Mouse (Mus musculus): ENCODE measurements around the gene Cpm. TPM values are rescaled to one million over a fixed set of nuclear protein-coding genes. Genes with fewer than 3 reads are reported as not detected.

Gene Cpm
- polyA plus RNA-seq, 1 experiment from 2014 or later: 50.7 TPM

DNA sequence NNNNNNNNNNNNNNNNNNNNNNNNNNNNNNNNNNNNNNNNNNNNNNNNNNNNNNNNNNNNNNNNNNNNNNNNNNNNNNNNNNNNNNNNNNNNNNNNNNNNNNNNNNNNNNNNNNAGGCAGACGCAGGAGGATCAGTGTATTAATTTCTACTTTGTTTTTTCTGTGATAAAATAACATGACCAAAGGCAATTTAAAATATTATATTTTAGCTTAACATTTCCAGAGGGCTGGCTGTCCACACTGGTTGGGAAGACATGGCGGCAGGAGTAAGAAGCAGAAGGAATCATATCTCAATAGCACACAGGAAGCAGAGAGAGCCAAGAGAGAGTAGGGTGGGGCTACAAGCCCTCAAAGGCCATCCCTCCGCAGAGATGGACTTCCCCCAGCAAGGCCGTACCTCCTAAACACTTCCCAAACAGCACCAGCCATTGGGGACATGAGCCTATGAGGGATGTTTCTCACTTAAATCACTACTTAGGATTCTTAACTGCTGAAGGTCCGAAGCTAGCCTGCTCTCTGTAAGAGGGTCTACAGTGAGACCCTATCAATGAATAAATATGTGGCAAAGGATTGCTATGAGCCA is 94.9 kb downstream of the Cpm start:
- ATAC-seq: no peak
- 74% methylated on average over 5 of the region's 5 CpGs for WGBS
- Histone ChIP-seq H3K36me3 (no peaks in the 10 kb centered on the region), H3K4me3 (replicated peaks) (no peak overlapping the region), H3K4me1 (replicated peaks) (no peaks in the 10 kb centered on the region), H3K27ac (no peak overlapping the region), H3K27me3 (replicated peaks) (no peaks in the 10 kb centered on the region), H3K9ac (no peak overlapping the region), H3K4me2 (replicated peaks) (no peak overlapping the region), H3K9me3 (no peaks in the 10 kb centered on the region)

DNA sequence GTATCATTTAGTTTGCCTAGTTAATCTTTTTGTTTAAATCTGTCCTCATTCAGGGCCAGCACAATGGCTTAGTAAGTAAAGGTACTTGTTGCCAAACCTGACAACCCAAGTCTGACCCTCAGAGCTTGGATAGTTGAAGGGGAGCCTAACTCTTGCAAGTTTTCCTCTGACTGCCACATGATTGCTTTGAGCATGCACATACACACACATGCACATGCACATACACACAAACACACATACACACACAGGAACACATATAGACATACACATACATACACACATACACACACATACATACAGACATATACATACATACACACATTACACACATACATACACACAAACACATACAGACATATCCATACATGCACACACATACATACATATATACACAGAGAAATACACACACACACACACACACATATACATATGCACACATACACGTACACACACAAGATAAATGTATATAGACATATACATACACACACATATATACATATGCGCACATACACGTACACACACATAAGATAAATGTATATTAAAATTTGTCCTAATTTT is 95.6 kb downstream of the Cpm start:
- WGBS: 96% methylated on average over 3 of the region's 3 CpGs
- ATAC-seq: no peak
- H3K27ac ChIP-seq: no peak overlapping the region
- H3K9ac ChIP-seq: no peak overlapping the region
- H3K4me1 ChIP-seq (replicated peaks): no peaks in the 10 kb centered on the region
- H3K9me3 ChIP-seq: no peaks in the 10 kb centered on the region
- no peak overlapping the region for H3K4me2 ChIP-seq (replicated peaks)
- no peak overlapping the region for H3K4me3 ChIP-seq (replicated peaks)
- H3K36me3 ChIP-seq: no peaks in the 10 kb centered on the region
- H3K27me3 ChIP-seq (replicated peaks): no peaks in the 10 kb centered on the region

DNA sequence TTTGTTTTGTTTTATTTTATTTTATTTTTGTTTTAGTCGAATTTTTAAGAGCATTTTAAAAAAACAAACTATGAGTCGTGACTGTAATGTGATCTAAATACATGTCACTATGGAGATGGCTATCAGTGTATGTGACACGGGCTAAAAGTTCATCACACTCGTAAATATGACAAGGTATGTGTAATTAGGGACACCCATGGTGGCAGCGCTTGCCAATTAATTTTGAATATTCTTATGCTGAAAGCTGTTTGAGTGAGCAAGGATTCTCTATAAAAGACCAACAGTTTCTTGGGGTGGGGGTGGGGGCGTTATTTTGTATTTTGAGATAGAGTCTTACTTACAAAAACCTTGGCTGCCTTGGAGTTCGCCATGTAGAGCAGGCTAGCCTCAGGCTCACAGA is 96.4 kb downstream of the Cpm start:
- ATAC-seq: no peak
- H3K4me3 ChIP-seq (replicated peaks): no peak overlapping the region
- H3K27me3 ChIP-seq (replicated peaks): no peaks in the 10 kb centered on the region
- WGBS: 75% methylated on average over 7 of the region's 7 CpGs
- H3K27ac ChIP-seq: no peak overlapping the region
- H3K36me3 ChIP-seq: no peaks in the 10 kb centered on the region
- H3K9ac ChIP-seq: no peak overlapping the region
- no peak overlapping the region for H3K4me2 ChIP-seq (replicated peaks)
- H3K4me1 ChIP-seq (replicated peaks): no peaks in the 10 kb centered on the region
- no peaks in the 10 kb centered on the region for H3K9me3 ChIP-seq

DNA sequence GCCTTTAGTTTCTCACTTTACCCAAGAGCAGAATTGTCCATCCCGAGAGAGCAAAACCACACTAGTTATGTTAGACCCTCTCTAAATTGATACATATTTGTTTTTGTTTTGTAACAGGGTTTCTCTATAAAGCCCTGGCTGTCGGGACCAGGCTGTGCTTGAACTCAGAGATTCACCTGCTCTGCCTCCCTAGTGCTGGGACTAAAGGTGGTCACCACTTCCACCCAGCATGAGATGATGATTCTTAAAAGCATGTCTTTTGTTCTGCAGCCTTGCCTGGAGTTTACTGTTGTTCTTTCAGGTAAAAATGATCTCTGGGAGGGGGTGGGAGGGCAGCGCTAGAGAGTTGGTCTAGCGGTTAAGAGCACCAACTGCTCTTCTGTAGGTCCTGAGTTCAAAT is 97.0 kb downstream of the Cpm start:
- no peak for ATAC-seq
- 97% methylated on average over 4 of the region's 4 CpGs for WGBS
- H3K9ac ChIP-seq: no peak overlapping the region

DNA sequence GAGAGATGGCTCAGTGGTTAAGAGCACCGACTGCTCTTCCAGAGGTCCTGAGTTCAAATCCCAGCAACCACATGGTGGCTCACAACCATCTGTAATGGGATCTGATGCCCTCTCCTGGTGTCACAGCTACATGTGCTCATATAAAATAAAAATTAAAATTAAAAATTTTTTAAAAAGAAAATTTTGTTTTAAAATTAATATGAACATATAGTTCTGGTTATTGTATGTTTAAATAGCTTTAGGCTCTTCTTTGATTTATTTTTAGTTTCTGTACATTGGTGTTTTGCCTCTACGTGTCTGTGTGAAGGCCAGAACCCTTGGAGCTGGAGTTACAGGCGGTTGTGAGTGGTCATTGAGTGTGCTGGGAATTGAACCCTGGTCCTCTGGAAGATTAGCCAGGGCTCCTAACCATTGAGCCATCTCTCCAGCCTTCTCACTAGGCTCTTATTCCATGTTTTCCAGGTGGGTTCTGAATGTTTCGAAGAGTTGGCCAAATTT is 97.6 kb downstream of the Cpm start:
- no peak overlapping the region for H3K27ac ChIP-seq
- H3K27me3 ChIP-seq (replicated peaks): no peaks in the 10 kb centered on the region
- no peak for ATAC-seq
- no peak overlapping the region for H3K4me2 ChIP-seq (replicated peaks)
- H3K9ac ChIP-seq: no peak overlapping the region
- H3K4me3 ChIP-seq (replicated peaks): no peak overlapping the region
- H3K4me1 ChIP-seq (replicated peaks): no peaks in the 10 kb centered on the region
- WGBS: 93% methylated on average over 4 of the region's 4 CpGs
- H3K36me3 ChIP-seq: no peaks in the 10 kb centered on the region
- no peaks in the 10 kb centered on the region for H3K9me3 ChIP-seq

More for the DNA sequence above, 97.0 kb downstream of the Cpm start:
- Histone ChIP-seq H3K9me3 (no peaks in the 10 kb centered on the region), H3K27ac (no peak overlapping the region), H3K4me2 (replicated peaks) (no peak overlapping the region), H3K4me3 (replicated peaks) (no peak overlapping the region), H3K27me3 (replicated peaks) (no peaks in the 10 kb centered on the region), H3K36me3 (no peaks in the 10 kb centered on the region), H3K4me1 (replicated peaks) (no peaks in the 10 kb centered on the region)

DNA sequence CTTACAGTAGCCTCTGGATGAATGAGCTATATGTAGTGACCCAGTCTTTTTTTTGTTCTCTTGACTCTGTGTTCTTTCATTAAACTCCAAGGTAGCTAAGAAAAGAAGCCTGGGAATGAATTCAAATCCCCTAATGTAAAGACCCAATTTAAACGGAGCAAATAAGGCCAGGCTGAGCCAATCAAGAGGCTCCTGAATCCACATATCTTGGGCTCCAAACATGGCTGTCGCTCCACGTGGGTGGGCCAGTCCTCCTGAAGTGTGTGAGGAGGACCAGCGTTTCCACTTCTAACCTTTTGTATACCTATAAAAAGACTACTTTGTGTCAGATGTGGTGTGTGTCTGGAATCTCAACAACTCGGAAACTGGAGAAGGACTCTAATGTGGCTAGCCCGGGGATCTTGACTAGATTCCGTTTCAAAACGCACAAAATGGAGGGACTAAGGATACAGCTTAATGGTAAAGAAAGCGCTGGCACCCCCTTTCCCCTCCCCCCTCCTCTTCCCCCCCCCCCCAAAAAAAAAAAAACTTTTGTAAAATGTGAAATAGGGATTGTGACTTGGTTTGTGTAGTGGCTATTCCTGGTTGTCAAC is 98.3 kb downstream of the Cpm start:
- Histone ChIP-seq H3K9ac (no peak overlapping the region), H3K36me3 (no peaks in the 10 kb centered on the region), H3K27me3 (replicated peaks) (no peaks in the 10 kb centered on the region), H3K4me2 (replicated peaks) (no peak overlapping the region), H3K4me3 (replicated peaks) (no peak overlapping the region), H3K27ac (no peak overlapping the region), H3K9me3 (no peaks in the 10 kb centered on the region), H3K4me1 (replicated peaks) (no peaks in the 10 kb centered on the region)
- ATAC-seq: no peak
- 67% methylated on average over 9 of the region's 9 CpGs for WGBS

DNA sequence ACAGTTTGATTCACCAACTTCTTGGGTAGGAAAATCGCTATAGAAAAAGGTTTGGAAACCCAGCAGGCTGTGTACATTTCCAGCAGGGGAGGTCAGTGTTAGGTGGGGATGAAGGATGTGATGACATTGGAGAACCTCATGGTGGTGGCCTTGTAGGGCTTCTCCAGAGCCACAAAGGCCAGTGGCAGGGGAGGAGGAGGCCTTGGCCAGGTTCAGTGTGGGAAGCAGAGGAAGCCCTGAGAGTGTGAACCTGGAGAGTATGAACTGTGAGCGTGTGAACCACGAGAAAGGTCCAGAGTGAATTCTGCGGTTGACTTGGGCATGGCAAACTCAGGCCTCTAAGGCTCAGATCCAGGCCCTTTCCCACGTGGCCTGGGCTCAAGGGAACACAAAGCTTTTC is 99.3 kb downstream of the Cpm start:
- Histone ChIP-seq H3K27me3 (replicated peaks) (no peaks in the 10 kb centered on the region), H3K9me3 (no peaks in the 10 kb centered on the region), H3K36me3 (no peaks in the 10 kb centered on the region), H3K4me2 (replicated peaks) (no peak overlapping the region), H3K27ac (no peak overlapping the region), H3K4me1 (replicated peaks) (no peaks in the 10 kb centered on the region), H3K4me3 (replicated peaks) (no peak overlapping the region), H3K9ac (no peak overlapping the region)
- WGBS: 85% methylated on average over 5 of the region's 5 CpGs
- no peak for ATAC-seq

DNA sequence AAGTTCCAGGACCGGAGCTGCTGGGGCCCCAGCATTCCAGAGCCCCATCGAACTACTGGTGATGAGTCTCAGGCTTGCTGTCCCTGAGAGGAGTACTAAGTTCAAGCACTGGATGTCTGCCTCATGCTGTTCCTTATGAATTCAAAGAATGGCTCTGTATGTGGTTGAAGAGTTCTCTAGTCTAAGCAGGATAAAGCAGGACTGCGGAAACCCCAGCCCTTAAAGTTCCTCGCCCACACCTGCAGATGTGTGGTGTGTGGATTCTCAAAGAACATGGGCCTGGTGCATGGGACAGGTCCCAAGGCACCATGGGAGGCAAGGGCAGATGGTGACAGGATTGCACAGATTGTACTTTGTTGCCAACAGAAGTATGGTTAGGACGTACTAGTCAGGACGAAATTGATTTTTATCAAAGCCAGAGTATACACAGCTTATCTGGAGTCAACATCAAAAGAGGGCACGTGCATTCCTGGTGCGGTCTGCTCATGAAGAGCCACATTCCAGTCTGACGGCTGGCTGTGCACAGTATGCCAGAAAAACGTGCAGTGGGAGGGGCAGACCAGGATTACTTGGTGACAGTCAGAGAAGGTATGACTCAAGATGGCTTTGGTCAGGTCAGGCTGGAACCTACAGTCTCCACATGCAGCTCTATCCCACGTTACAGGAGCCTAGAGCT is 100.0 kb downstream of the Cpm start:
- Histone ChIP-seq H3K27ac (no peak overlapping the region), H3K4me1 (replicated peaks) (no peaks in the 10 kb centered on the region), H3K9me3 (no peaks in the 10 kb centered on the region), H3K4me2 (replicated peaks) (no peak overlapping the region), H3K27me3 (replicated peaks) (no peaks in the 10 kb centered on the region), H3K9ac (no peak overlapping the region), H3K36me3 (no peaks in the 10 kb centered on the region), H3K4me3 (replicated peaks) (no peak overlapping the region)
- WGBS: 55% methylated on average over 11 of the region's 11 CpGs
- no peak for ATAC-seq

DNA sequence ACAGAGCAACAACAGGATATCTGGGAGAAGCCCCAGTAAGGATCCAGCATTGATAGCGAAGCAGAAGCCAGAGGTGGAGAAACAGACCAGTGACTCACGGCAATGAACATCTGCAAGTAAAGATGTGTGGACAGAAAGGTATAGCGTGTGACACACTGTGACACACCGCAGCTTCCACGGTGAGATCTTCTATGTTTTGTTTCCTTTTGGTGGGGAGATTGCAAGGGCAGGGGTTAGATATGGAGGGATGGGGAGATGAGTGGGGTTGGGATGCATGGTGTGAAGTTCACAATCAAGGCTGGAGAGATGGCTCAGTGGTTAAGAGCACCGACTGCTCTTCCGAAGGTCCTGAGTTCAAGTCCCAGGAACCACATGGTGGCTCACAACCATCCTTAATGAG is 100.8 kb downstream of the Cpm start:
- Histone ChIP-seq H3K27me3 (replicated peaks) (no peaks in the 10 kb centered on the region), H3K27ac (no peak overlapping the region), H3K9ac (no peak overlapping the region), H3K4me3 (replicated peaks) (no peak overlapping the region), H3K9me3 (no peaks in the 10 kb centered on the region), H3K4me1 (replicated peaks) (no peaks in the 10 kb centered on the region), H3K4me2 (replicated peaks) (no peak overlapping the region), H3K36me3 (no peaks in the 10 kb centered on the region)
- no peak for ATAC-seq
- WGBS: 95% methylated on average over 7 of the region's 7 CpGs

DNA sequence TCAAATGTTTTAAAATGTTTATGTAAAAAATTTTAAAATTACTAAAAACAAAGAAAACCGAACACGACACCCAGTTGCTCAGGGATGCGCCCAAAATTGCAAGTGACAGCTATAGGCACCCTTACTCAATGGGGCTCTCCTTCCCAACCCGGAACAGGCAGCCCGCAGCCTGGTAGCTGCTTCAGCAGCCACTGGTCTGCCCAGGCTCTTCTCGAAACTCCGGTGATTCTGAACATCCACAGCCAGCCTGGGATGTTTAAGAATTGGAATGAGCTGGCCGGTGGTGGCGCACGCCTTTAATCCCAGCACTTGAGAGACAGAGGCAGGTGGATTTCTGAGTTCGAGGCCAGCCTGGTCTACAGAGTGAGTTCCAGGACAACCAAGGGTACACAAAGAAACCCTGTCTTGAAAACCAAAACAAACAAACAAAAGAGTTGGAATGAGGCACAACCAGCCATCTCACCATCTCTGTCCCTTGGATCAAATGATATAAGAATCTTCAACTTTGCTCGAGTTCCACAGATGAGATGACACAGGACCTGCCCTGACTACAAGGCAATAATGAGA is 101.4 kb downstream of the Cpm start:
- H3K4me2 ChIP-seq (replicated peaks): no peak overlapping the region
- no peak overlapping the region for H3K4me3 ChIP-seq (replicated peaks)
- no peak overlapping the region for H3K9ac ChIP-seq
- no peaks in the 10 kb centered on the region for H3K9me3 ChIP-seq
- H3K4me1 ChIP-seq (replicated peaks): no peaks in the 10 kb centered on the region
- WGBS: 93% methylated on average over 12 of the region's 12 CpGs
- H3K36me3 ChIP-seq: no peaks in the 10 kb centered on the region
- no peaks in the 10 kb centered on the region for H3K27me3 ChIP-seq (replicated peaks)
- no peak for ATAC-seq
- no peak overlapping the region for H3K27ac ChIP-seq

DNA sequence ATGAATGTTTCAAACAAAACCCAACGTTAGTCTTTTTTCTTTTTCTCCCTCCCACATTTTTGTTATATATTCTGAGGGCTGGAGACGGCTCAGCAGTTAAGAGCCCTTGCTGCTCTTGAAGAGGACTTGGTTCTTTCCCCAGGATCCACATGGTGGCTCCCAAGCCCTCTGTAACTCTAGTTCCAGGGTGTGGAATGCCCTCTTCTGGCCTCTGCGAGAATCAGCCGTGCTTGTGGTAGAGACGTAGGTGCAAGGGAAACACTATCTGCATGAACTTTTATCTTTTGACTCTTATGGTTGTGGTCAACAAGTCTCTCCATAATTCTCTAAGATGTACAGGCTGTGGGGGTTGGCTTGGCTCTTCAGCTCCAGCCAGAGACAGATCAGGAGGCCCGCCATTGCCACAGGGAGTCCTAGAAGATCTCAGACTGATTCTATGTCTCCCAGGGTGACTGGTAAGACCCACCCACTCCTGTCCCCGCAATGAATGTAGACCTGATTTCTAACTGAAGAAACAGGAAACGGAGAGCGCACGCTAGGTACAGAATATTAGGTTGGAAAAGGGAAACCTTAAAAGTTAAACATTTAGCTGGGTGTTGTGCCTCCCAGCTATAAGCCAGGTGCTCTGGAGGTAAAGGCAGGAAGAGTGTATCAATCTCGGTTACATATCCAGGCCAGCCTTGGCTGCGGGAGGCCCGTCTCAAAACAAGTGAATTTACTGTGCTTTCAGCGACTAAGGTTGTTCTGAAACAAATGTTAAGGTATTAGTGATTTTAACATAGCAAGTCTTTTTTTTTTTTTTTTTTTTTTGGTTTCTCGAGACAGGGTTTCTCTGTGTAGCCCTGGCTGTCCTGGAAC is 102.2 kb downstream of the Cpm start:
- 0 out of 2 replicates have a peak, but pooled peaks cover 2% of the 10 kb centered on the region for H3K36me3 ChIP-seq
- no peaks in the 10 kb centered on the region for H3K27me3 ChIP-seq (replicated peaks)
- H3K4me1 ChIP-seq (replicated peaks): no peaks in the 10 kb centered on the region
- no peak overlapping the region for H3K4me3 ChIP-seq (replicated peaks)
- no peak overlapping the region for H3K9ac ChIP-seq
- ATAC-seq: peak; percentile 52; the same call in 1 of the 2 replicates
- no peaks in the 10 kb centered on the region for H3K9me3 ChIP-seq
- H3K4me2 ChIP-seq (replicated peaks): no peak overlapping the region
- WGBS: 53% methylated on average over 15 of the region's 15 CpGs
- H3K27ac ChIP-seq: no peak overlapping the region

DNA sequence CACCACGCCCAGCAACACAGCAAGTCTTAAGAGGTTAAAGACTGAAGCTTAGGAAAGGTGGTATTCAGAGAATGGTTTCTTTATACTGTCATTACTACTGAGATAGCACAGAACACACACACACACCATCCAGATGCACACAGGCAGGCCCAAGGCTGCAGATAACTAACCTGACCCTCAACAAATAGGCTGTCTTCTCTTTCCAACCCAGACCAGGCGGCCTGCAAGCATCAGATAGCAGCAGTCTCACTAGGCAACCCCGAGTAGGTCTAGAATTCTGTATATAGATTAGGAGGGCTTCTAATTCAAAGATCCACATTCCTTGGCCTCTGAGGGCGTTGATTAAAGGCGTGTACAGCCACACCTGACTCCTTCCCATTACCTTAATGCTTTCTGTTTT is 102.9 kb downstream of the Cpm start:
- no peaks in the 10 kb centered on the region for H3K4me1 ChIP-seq (replicated peaks)
- ATAC-seq: no peak

More for the DNA sequence above, 102.9 kb downstream of the Cpm start:
- Histone ChIP-seq H3K27ac (no peak overlapping the region), H3K36me3 (0 out of 2 replicates have a peak, but pooled peaks cover 2% of the 10 kb centered on the region), H3K9me3 (no peaks in the 10 kb centered on the region), H3K9ac (no peak overlapping the region), H3K4me2 (replicated peaks) (no peak overlapping the region), H3K27me3 (replicated peaks) (no peaks in the 10 kb centered on the region), H3K4me3 (replicated peaks) (no peak overlapping the region)
- WGBS: 79% methylated on average over 5 of the region's 5 CpGs
